Mouse (Mus musculus): ENCODE measurements around the gene Sppl2a. TPM values are rescaled to one million over a fixed set of nuclear protein-coding genes. Genes with fewer than 3 reads are reported as not detected.

Sppl2a gene
- polyA plus RNA-seq, 1 experiment from 2014 or later, result 47.1 TPM

DNA sequence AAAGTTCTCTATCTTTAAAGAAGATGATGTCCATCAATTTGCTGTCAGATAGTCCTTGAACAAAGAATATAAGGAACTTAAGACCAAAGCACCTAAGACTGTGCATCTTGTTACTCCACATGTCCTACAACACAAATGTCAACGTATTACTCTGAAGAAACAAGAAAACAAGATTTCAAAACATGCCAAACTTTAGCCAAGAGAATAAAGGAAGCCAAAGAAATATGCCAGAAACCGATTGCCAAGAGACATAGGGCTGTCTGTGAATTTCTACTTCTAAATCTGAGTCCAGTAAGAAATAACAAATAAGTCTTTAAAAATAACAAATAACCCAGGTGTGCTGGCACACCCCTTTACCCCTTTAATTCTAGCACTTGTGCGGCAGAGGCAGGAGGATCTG is 68.0 kb downstream of the Sppl2a start:
- ATAC-seq (ENCODE audit: insufficient number of reproducible peaks, insufficient read depth, low FRiP score, low TSS enrichment), result no peak
- Histone ChIP-seq H3K9me3 (no peaks in the 10 kb centered on the region), H3K4me1 (no peaks in the 10 kb centered on the region), H3K36me3 (no peaks in the 10 kb centered on the region), H3K27ac (no peak overlapping the region), H3K27me3 (no peaks in the 10 kb centered on the region), H3K9ac (no peak overlapping the region), H3K4me3 (no peak overlapping the region), H3K4me2 (replicated peaks) (no peak overlapping the region)
- 95% methylated on average over 3 of the region's 3 CpGs for WGBS

DNA sequence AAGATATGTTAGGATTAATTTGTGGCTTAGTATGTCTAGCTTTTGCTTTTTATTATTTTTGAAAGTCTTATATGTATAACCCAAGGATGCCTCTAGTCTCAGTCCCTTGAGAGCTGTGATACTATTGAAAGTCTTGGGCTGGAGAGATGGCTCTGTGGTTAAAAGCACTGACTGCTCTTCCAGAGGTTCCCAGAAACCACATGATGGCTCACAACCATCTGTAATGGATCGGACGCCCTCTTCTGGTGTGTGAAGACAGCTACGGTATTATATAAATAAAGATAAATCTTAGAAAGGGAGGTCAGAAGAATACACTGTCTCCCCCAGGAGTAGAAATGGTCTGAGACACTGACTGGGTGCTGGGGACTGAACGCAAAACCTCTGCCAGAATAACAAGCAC is 88.3 kb downstream of the Sppl2a start:
- Histone ChIP-seq H3K4me1 (no peaks in the 10 kb centered on the region), H3K9me3 (no peaks in the 10 kb centered on the region), H3K27me3 (no peaks in the 10 kb centered on the region), H3K9ac (no peak overlapping the region), H3K27ac (no peak overlapping the region), H3K4me3 (no peak overlapping the region), H3K36me3 (peaks cover 41% of the 10 kb centered on the region), H3K4me2 (replicated peaks) (no peak overlapping the region)
- 88% methylated on average over 4 of the region's 4 CpGs for WGBS
- no peak for ATAC-seq (ENCODE audit: insufficient number of reproducible peaks, insufficient read depth, low FRiP score, low TSS enrichment)

Small RNA genes lying within 50 kb of the gene (microRNA-seq; reads per million reads assigned to microRNA genes)
- gene Mir3473g, result 0.54 reads per million

Other genes with a start within 250 kb of the Sppl2a start
- 38.7 and 43.7 TPM in 2 replicates for gene Usp8, start 225.9 kb downstream of the Sppl2a start, polyA plus RNA-seq (2016; fragmentation: Nextera tagmentation; extraction: Ambion mirVana)
- 3.2 and 3.3 TPM in 2 replicates for gene Usp50, start 149.8 kb downstream of the Sppl2a start, polyA plus RNA-seq (2016; fragmentation: Nextera tagmentation; extraction: Ambion mirVana)
- gene Trpm7, start 57.0 kb downstream of the Sppl2a start, polyA plus RNA-seq (2016; fragmentation: Nextera tagmentation; extraction: Ambion mirVana), result 54.4 and 55.4 TPM in 2 replicates
- gene Ap4e1, start 75.5 kb upstream of the Sppl2a start, polyA plus RNA-seq (2016; fragmentation: Nextera tagmentation; extraction: Ambion mirVana), result 13.4 and 13.7 TPM in 2 replicates
- gene Blvra, start 137.4 kb upstream of the Sppl2a start, polyA plus RNA-seq (2016; fragmentation: Nextera tagmentation; extraction: Ambion mirVana), result 42.0 and 44.0 TPM in 2 replicates
- gene Ncaph, start 200.7 kb upstream of the Sppl2a start, polyA plus RNA-seq (2016; fragmentation: Nextera tagmentation; extraction: Ambion mirVana), result 91.3 and 96.2 TPM in 2 replicates
- gene Itpripl1, start 210.2 kb upstream of the Sppl2a start, polyA plus RNA-seq (2016; fragmentation: Nextera tagmentation; extraction: Ambion mirVana), result 18.8 and 22.1 TPM in 2 replicates

Data from embryonic facial prominence, embryonic 12.5 days (tissue).